Mouse (Mus musculus) splenic B cell, adult 2 months (primary cell): Measurements from ENCODE around the gene Cyp4f13.

Experiments used
- DNase-seq: peaks from one replicate; pipeline ENCODE4 v3.0.0-alpha.2; 2011; ENCODE audit warnings: low read depth, low spot score
- H3K27me3 ChIP-seq: 2 replicates; pipeline ENCODE4 v1.6.1; 2012; ENCODE audit warnings: mild to moderate bottlenecking, low read length, moderate library complexity, mixed read lengths; ENCODE audit not compliant: control insufficient read depth, poor library complexity, insufficient read depth, severe bottlenecking
- H3K36me3 ChIP-seq: 2 replicates; pipeline ENCODE4 v1.6.1; 2012; ENCODE audit warnings: mild to moderate bottlenecking, low read length, moderate library complexity, mixed read lengths; ENCODE audit not compliant: control insufficient read depth, poor library complexity, insufficient read depth, severe bottlenecking

Cyp4f13 gene

GRCm38 (mm10) chr17:32880320-32881218 lies 66.6 kb downstream of the Cyp4f13 start:
- H3K36me3 ChIP-seq = peaks cover 5% of the 10 kb centered on the region
- no peaks in the 10 kb centered on the region for H3K27me3 ChIP-seq
- no peak for DNase-seq

GRCm38 (mm10) chr17:32878773-32879172 lies 68.4 kb downstream of the Cyp4f13 start:
- peaks cover 3% of the 10 kb centered on the region for H3K36me3 ChIP-seq
- DNase-seq = no peak
- H3K27me3 ChIP-seq = no peaks in the 10 kb centered on the region

DNA sequence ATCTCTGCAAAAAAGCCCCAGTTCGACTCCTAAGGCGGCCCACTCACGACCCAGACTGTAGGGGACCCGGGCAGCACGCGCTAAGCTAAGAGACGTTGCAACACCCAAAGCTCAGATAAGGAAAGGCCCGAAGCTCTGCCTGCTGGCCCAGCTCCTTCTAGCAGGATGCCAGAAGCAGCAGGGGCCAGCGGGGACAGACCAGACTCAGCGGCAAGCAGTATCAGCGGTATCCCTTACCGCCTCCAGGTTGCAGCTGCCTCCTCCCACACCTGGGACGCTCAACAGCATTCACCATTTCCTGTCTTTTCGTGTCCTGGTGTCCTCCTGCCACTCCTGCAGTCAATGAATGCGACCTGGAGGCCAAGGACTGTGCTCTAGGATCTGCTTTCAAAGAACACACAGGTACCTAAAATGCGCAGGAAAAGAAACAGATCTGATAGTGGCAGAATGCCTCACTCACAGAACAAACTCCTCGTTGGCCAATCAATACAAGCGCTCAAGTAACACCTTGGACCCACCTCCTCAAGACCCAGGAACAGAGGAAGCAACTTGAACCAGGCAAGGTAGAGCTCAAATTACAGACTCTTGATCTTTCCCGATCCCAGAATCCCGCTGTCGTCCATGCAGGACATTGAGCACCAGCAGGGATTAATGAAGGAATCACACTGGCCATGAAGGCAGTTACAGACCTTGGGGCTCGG lies 69.6 kb downstream of the Cyp4f13 start:
- no peaks in the 10 kb centered on the region; the same call in none of the 2 replicates for H3K36me3 ChIP-seq
- DNase-seq = no peak
- no peaks in the 10 kb centered on the region for H3K27me3 ChIP-seq
